Mouse (Mus musculus) liver (tissue): ENCODE results near the gene Ing2.
A peak's percentile ranks its signal among the peaks of the same experiment; 100 is the strongest.

Experiments
- DNase-seq: peaks from one replicate; pipeline ENCODE4 v3.0.0-alpha.2; 2020; ENCODE audit warnings: mixed read lengths

The Ing2 gene

GRCm38 (mm10) chr8:47674777-47675710 lies at the start of gene Ing2:
Ing2 (minus strand) TSS chr8:47675556.
- DNase-seq, result peak; percentile 100

- DNase-seq, result no peak
Observed at GRCm38 (mm10) chr8:47721609-47722008, 46.3 kb upstream of the Ing2 start.

- no peak for DNase-seq
Observed at GRCm38 (mm10) chr8:47718641-47719040, 43.3 kb upstream of the Ing2 start.

- DNase-seq, result peak; percentile 94
Observed at GRCm38 (mm10) chr8:47713761-47714745, 38.7 kb upstream of the Ing2 start, which contains the start of gene Cdkn2aip. Cdkn2aip (minus strand) TSS chr8:47713932.

GRCm38 (mm10) chr8:47713171-47713663 lies 37.9 kb upstream of the Ing2 start:
- peak; percentile 66 for DNase-seq

- DNase-seq, result no peak
Observed at GRCm38 (mm10) chr8:47708106-47708505, 32.8 kb upstream of the Ing2 start.

- DNase-seq, result peak; percentile 22
Observed at GRCm38 (mm10) chr8:47706746-47707145, 31.4 kb upstream of the Ing2 start.

GRCm38 (mm10) chr8:47702333-47702732 lies 27.0 kb upstream of the Ing2 start:
- no peak for DNase-seq

GRCm38 (mm10) chr8:47697696-47698095 lies 22.3 kb upstream of the Ing2 start:
- DNase-seq, result no peak

GRCm38 (mm10) chr8:47695431-47696105 lies 20.2 kb upstream of the Ing2 start:
- DNase-seq, result no peak

GRCm38 (mm10) chr8:47693119-47693518 lies 17.8 kb upstream of the Ing2 start:
- peak; percentile 83 for DNase-seq

- no peak for DNase-seq
Observed at GRCm38 (mm10) chr8:47691831-47692230, 16.5 kb upstream of the Ing2 start.

- no peak for DNase-seq
Observed at GRCm38 (mm10) chr8:47691303-47691702, 15.9 kb upstream of the Ing2 start.

- DNase-seq, result no peak
Observed at GRCm38 (mm10) chr8:47690674-47691078, 15.3 kb upstream of the Ing2 start.

- peak; percentile 75 for DNase-seq
Observed at GRCm38 (mm10) chr8:47689704-47690326, 14.5 kb upstream of the Ing2 start.

GRCm38 (mm10) chr8:47684441-47684840 lies 9.1 kb upstream of the Ing2 start:
- no peak for DNase-seq

- DNase-seq, result no peak
Observed at GRCm38 (mm10) chr8:47683994-47684393, 8.6 kb upstream of the Ing2 start.

GRCm38 (mm10) chr8:47680306-47680705 lies 5.0 kb upstream of the Ing2 start:
- DNase-seq, result no peak

- DNase-seq, result no peak
Observed at GRCm38 (mm10) chr8:47679603-47680002, 4.2 kb upstream of the Ing2 start.

GRCm38 (mm10) chr8:47676631-47677030 lies 1.3 kb upstream of the Ing2 start:
- no peak for DNase-seq

GRCm38 (mm10) chr8:47676224-47676623 lies 868 bp upstream of the Ing2 start:
- DNase-seq, result no peak

GRCm38 (mm10) chr8:47675786-47676185 lies 430 bp upstream of the Ing2 start:
- DNase-seq, result peak; percentile 50
